Mouse (Mus musculus) adrenal gland, postnatal 4 days (tissue): ENCODE measurements around the gene Aar2. TPM values are rescaled to one million over a fixed set of nuclear protein-coding genes. Genes with fewer than 3 reads are reported as not detected.
"Not testable (repeated sequence)": the region's sequence is repeated elsewhere in the genome, so short reads cannot be mapped to it uniquely, and the experiment has no call there.

Experiments
- DNase-seq, 2 experiments: peaks; one replicate each; pipeline ENCODE4 v3.0.0; 2021 to 2022; ENCODE audit warnings: low spot score in 2 of 2, mixed read lengths in 2 of 2
- long read RNA-seq, 2 experiments: library from polyadenylated mRNA; stranded (forward); transcript quantifications; one replicate each; pipeline ENCODE4 v2.0.0; 2021
- total RNA-seq, 2 experiments: library from RNA; stranded (reverse); gene quantifications; 2 replicates each; pipeline ENCODE4 v1.2.3; 2021

The Aar2 gene
- 10 to 100 TPM; 34.2 to 35.8 TPM for total RNA-seq
- long read RNA-seq, experiment 1, transcript Aar2-201 (4 exons, 3,427 nt), result major isoform, 37 of 46 reads
- long read RNA-seq, experiment 1, partial matches to known transcripts, result 3 of 46 reads
- long read RNA-seq, experiment 1, other reads (novel, unspliced or antisense), result 5 of 46 reads
- long read RNA-seq, experiment 2, transcript Aar2-201 (4 exons, 3,427 nt), result major isoform, 45 of 74 reads
- long read RNA-seq, experiment 2, partial matches to known transcripts, result 20 of 74 reads
- long read RNA-seq, experiment 2, other reads (novel, unspliced or antisense), result 9 of 74 reads

DNA sequence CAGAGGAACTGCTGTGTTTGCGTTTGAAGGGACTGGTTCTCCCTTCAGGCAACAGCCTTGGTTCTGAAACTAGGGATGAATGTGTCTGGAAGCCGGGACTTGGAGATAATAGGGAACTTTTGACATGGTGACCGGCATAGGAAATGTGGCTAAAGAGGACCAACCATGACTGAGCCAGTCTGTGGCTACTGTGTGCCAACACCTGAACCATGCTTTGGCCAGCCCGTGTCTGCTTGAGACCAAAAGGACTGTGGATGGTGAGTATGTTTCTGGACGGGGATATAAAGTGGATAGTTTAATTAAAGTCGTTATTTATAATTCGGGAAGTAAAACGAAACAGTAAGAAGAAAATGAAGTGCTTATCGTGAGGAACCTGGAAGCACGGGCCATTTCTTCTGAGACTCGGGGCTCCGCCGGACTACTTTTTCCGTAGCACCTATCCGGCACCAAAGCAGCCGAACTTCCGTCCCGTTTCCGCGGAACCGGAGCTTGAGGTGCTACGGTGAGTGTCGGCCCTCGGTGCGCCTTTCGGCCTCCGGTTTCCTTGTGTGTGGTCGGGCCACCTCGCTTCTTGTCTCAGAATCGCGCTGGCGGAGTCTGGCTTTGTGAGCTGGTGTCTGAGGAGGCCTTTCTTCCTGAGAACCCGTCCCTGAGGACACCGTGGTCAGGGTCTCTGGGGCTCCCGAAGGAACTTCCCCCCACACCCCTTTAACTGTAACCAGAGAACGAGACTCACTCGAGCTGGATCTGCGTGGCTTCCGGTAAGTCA is at the start of gene Aar2:
Gene Aar2, plus strand, starts transcription at position 462 of the 769 bp plus-strand sequence.
- peak; percentile 64 to 70 for DNase-seq

DNA sequence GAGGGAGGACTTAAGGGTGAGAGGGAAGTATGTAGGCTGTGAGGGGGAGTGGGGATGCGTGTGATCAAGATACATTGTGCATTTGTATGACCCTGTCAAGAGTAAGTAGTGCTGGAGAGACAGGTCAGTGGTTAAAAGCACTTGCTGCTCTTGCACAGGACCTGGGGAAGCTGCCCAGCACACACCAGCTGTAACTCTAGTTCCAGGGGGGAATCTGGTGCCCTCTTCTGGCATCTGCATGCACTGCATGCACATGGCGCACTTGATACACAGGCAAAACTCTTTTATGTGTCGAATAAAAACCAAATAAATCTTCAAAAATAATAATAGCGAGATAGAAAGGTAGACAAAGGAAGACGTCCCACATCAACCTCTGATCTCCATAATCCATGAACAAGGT is 49.5 kb upstream of the Aar2 start:
- DNase-seq, result peak in 1 of 2 experiments; percentile 31

GRCm38 (mm10) chr2:156501025-156501424 is 46.4 kb upstream of the Aar2 start:
- DNase-seq, result no peak

GRCm38 (mm10) chr2:156505533-156505932 is 41.9 kb upstream of the Aar2 start:
- DNase-seq, result no peak

DNA sequence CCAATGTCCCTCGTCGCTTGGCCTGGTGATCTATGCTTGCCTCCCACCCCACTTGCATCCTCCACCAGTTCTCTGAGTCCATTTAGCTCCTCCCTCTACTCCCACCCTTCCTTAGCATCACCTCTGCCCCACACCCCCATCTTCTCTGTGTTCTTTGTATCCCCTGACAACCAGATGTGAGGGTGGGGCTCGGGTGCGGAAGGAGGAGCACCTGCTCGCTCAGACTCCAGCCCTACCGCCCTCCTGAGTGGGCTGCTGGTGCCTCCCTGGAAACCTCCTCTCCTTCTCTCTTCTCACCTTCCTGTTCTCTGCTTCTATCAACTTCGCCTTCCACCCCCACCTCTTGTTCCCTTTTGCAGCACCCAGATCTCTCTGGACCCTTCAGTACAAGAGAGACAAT is 35.4 kb upstream of the Aar2 start:
- DNase-seq, result no peak

- DNase-seq, result no peak
Observed at GRCm38 (mm10) chr2:156512561-156512960, 34.8 kb upstream of the Aar2 start.

DNA sequence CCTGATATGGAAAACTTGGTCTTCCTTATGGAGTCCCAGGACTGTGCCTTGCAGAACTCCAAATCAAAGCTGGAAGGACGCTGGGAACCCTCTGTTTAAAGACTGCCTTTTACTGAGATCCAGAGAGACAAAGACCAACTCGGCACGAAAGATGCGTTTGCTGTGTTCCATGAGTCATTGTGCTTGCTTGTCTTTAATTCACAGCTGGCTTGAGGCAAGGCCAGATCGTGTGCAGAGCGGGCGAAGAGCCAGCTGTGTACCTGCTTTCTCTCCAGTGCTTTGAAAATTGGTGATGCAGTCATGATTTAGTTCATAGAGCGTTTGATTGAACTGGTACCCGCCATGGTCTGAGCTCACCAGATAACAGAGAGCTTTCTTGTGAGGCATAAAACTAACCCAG is 32.3 kb upstream of the Aar2 start:
- DNase-seq, result no peak

GRCm38 (mm10) chr2:156515565-156516185 is 31.7 kb upstream of the Aar2 start:
- DNase-seq, result peak; percentile 43 to 61

DNA sequence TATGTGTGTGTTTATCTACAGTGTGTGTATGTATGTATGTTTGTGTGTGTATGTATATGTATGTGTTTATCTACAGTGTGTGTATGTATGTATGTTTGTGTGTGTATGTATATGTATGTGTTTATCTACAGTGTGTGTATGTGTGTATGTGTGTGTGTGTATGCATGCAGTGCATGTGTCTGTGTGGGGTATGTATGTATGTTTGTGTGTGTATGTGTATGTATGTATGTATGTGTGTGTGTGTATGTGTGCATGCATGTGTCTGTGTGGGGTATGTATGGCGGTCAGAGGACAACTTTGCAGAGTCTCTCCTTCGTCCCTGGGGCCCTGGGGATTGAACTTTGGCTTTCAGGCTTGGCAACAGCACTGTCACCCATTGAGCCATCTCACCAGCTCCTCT is 30.7 kb upstream of the Aar2 start:
- DNase-seq, result not testable (repeated sequence)

DNA sequence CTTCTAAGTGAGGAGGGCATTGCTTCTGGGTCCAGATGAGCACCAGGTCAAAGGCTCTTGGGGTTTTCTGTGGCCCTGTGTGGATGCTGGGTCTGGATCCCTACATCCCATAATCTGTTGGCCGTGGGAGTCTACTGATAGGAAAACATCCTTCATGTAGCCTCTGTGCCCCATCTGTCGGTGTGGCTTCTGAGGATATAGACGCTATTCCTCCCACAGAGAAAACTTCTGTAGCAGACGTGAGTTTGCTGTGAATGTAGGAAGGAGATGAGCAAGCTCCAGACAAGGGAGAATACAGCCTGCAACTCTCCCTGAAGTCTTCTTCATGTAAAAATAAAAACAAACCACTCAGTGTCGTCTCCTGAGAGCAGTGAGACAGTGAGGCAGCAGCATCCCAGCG is 29.1 kb upstream of the Aar2 start:
- DNase-seq, result no peak

DNA sequence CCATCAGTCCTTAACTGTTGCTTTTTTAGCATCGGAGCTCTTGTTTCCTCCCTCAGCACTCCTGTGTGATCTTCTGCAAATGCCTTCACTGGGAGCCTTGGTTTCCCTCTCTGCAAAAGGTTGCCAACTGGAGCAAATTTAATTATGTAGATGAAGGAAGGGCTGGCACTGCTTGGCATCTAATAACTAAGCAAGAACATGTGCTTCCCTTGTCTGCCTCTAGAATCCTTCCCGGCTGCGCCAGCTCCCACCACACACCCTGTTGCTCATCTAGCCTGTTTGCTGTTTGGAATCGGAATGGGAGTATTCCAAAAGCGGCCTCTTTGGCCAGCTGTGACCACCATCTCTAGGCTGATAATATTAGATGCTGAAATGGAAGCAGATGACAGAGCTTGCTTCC is 27.8 kb upstream of the Aar2 start:
- DNase-seq, result no peak

- DNase-seq, result no peak
Observed at GRCm38 (mm10) chr2:156522994-156523393, 24.4 kb upstream of the Aar2 start.

- DNase-seq, result no peak
Observed at GRCm38 (mm10) chr2:156524078-156524477, 23.3 kb upstream of the Aar2 start.

GRCm38 (mm10) chr2:156529726-156530125 is 17.7 kb upstream of the Aar2 start:
- DNase-seq, result no peak

DNA sequence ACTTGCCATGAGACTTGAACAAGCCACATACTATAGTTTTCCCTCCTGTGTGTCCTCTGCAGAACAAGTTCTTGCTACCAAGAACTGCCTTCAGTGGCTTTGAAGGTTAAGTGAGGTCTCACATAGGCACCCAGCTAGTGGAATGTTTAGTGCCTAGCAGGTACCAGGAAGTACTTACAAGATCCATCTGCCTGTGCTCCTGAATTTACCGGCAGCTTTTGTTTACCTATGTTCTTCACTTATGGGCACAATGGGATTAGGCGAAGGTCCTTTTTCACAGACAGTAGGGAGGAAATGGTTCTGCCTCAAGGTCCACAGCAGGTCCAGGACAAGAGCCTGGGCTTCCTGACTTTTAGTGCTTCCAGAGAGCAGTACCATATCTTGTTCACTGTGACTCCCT is 14.2 kb upstream of the Aar2 start:
- no peak for DNase-seq

DNA sequence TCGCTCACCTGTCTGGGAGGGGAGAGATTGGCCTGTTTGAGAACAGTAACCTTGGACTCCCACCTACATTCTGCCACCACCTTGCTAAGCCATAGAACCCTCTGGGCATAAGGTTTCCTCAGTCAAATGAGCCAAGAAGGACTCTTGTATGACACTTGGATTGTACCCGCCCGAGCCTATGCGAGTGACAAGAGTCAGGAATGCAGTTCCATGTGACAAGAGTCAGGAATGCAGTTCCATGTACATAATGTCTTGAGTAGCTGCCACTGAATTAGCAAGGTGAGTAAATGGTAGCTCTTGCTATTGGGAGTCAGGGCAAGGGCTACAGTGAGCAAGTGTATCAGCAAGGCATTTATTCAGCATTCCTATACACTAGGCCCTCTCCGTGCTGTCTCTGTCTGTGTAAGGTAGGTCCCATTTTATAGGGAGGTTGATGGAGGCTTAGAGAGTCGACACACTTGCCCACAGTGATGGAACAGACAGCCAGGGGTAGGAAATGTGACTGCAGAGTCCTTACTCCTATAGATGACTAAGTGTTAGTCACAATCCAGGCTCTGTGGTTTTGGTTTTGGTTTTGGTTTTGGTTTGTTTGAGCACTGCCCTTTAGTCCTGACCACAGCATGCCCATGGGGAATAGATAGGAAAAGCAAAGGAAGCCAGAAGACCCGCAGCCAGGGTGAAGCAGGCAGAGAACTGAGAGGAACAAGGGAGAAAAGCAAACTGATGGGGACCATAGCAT is 8.4 kb upstream of the Aar2 start:
- no peak for DNase-seq

DNA sequence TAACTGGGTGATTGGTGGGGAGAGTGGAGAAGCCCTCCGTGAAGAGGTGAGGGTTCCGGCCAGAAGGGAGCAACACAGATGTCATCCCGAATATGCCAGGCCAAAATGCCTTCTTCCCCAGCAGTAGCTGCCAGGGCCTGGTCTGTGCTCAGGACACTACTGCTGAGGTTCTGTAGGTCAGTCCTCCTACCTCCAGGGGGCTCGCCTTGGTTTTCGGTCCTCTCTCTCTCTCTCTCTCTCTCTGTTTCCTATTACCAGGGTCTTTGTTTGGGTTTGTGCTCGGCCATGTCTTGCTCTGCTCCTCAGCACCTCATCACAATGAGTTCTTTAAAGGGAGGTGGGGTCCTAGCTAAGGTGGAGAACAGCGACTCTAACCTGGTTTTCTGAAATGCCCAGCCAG is 6.4 kb upstream of the Aar2 start:
- DNase-seq, result no peak

DNA sequence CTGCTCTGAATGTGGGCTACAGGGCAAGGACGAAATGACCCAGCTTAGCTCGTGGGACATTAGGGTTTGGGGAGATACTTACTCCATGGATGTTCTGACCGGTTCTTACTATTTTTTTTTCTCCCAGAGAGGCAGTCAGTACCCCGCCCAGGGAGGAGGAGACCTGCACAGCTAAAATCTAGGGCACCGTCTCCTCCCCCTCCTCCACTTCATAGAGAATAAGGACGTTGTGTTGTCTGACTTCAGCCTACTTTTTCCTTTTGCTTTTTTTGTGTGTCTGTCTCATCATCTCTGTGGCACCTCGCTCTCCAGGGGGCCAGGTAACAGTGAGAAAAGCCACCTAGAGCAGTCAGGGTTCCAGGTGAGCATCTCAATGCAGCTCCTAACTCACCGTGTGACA is 5.0 kb upstream of the Aar2 start:
- DNase-seq, result no peak

DNA sequence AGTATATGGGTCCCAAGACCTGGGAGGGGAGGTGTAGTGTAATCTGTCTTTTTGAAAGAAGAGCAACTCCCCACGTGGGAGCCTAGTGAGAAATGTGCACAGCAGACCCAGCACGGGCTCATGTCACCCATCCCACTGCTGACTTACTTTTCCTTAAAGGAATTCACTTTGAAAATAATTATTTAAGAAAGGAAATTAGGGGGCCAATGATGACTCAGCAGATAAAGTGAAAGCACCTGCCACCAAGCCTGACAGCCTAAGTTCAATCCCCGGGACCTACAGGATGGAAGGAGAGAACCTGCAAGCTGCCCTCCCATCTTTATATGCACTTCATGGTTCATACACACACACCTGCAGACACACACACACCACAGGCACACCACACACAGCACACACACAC is 3.6 kb upstream of the Aar2 start:
- DNase-seq, result no peak

DNA sequence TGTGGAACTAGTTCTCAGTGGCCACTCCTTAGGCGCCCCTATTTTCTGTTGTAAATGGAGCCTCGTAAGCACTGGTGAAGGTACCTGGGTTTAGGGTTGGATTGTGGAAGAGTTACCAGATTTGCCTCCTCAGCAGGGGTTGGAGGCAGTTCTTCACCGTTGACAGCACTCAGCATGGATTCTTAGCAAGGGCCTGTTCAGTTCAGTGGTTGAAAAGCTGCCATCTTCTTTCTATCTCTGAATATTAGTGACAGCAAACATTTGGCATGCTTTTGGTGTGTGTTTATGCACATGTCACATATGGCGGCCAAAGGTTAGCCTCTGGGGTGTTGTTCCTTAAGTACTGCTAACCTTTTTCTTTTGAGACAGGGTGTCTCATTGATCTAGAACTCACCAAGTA is 5.0 kb downstream of the Aar2 start:
- no peak for DNase-seq

DNA sequence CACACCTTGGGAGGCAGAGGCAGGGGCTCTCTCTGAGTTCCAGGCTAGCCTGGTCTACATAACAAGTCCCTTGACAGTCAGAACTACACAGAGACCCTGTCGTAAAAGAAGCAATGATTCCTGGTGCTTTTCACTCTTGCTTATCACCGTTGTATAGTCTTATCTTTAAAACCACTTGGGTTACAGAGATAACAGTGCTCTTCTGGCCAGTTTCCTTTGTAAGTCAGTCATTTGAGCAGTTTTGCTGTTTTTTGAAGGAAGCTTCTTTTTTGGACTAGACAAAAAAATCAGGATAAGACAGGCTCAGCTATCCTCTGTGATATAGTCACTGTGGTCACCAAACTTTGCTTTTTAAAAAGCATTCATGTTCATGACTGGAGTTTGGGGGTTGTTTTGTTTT is 14.4 kb downstream of the Aar2 start:
- no peak for DNase-seq

DNA sequence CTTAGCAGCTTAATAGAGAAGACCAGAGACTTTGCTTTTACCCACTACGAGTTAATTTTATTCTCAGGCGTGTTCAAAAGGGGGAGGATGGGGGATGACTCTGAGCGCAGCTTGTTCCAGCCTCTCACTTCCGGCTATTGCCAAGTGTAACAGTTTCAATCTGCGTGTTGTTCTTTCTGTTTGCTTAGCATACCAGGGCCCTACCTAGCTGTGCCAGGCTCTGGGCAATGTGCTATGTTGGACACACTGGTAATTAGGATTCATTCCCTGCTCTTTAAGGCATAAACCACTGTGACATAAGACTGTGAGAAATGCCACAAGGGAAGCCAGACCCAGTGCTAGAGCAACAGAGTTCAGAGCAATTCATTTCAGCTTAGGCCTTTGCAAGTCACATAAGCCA is 16.2 kb downstream of the Aar2 start:
- DNase-seq, result no peak
